Mouse (Mus musculus) G1E (cell line): ENCODE measurements around the gene Dlgap1. TPM values are rescaled to one million over a fixed set of nuclear protein-coding genes. Genes with fewer than 3 reads are reported as not detected.

Experiments used
- ATAC-seq: 2 replicates; pipeline ENCODE4 v1.8.0; 2016; ENCODE audit warnings: mild to moderate bottlenecking; ENCODE audit not compliant: insufficient number of reproducible peaks, poor library complexity, low FRiP score, severe bottlenecking; ENCODE audit errors: extremely low read depth
- DNase-seq: peaks from one replicate; pipeline ENCODE4 v3.0.0; 2012; ENCODE audit warnings: low spot score
- H3K27me3 ChIP-seq: 2 replicates; pipeline ENCODE4 v1.6.1; 2012; ENCODE audit warnings: mild to moderate bottlenecking, low read length, inconsistent platforms; ENCODE audit not compliant: insufficient read depth
- H3K36me3 ChIP-seq: replicated peaks from 2 replicates; pipeline ENCODE3; 2012; ENCODE audit warnings: mild to moderate bottlenecking, inconsistent platforms
- H3K4me1 ChIP-seq: 2 replicates; pipeline ENCODE4 v1.6.1; 2012; ENCODE audit warnings: low read depth, low read length, inconsistent platforms, mixed read lengths; ENCODE audit not compliant: insufficient read depth
- H3K4me3 ChIP-seq: 2 replicates; pipeline ENCODE4 v1.5.1; 2012; ENCODE audit warnings: low read depth, mild to moderate bottlenecking, inconsistent platforms, low read length, moderate library complexity, mixed read lengths
- H3K9me3 ChIP-seq: replicated peaks from 2 replicates; pipeline ENCODE4 v1.6.1; 2012; ENCODE audit warnings: inconsistent platforms
- CTCF ChIP-seq: IDR thresholded peaks from 2 replicates; pipeline ENCODE4 v1.5.1; 2012; ENCODE audit warnings: low read depth, low read length, inconsistent platforms, mixed read lengths
- GATA1 ChIP-seq: IDR thresholded peaks from 2 replicates; pipeline ENCODE4 v1.6.1; 2012; ENCODE audit warnings: borderline replicate concordance, low read length, inconsistent platforms, mixed read lengths
- GATA2 ChIP-seq: IDR thresholded peaks from 2 replicates; pipeline ENCODE4 v1.6.1; 2012; ENCODE audit warnings: low read depth, low read length, inconsistent platforms, borderline replicate concordance
- POLR2AphosphoS5 ChIP-seq: IDR thresholded peaks from 2 replicates; pipeline ENCODE4 v1.6.1; 2012; ENCODE audit warnings: low read depth, low read length, inconsistent platforms; ENCODE audit not compliant: insufficient replicate concordance
- TAL1 ChIP-seq: conservative IDR thresholded peaks from 2 replicates; pipeline ENCODE4 v1.6.1; 2012; ENCODE audit warnings: low read depth, low read length, inconsistent platforms, mixed read lengths
- polyA plus RNA-seq: library from polyadenylated mRNA; stranded (reverse); fragments of >175 nt; gene quantifications from 2 replicates; pipeline ENCODE4 v1.2.3, GENCODE M21; 2012
- total RNA-seq, 2 experiments: library from RNA; stranded (forward) in 1 of 2; stranded (reverse) in 1 of 2; fragments of 200-1000 nt in 1 of 2; fragments of >200 nt in 1 of 2; fragmentation: Nextera tagmentation in 1 of 2; gene quantifications; 2 replicates each; pipeline ENCODE4 v1.2.3; 2014 to 2017

The Dlgap1 gene
- total and polyA plus RNA-seq, 3 experiments = 0.22 TPM; not detected in 2

DNA sequence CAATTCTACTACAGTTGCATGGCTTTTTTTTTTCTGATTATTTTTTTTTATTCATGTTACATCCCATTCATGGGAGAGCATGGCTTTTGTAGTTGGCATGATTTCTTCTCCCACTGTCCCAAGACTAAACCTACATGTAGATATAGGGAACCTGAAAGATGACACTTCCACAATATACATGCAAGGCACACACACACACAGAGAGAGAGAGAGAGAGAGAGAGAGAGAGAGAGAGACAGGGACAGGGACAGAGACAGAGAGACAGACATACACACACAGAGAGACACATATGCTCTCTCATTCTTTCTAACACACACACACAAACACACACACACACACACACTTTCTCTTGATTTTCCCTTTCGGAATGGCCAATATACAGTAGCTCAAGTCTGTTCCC lies 395.1 kb downstream of the Dlgap1 start:
- H3K36me3 ChIP-seq = no peaks in the 10 kb centered on the region
- no peak for DNase-seq
- TF ChIP-seq CTCF = no peak
- TF ChIP-seq POLR2AphosphoS5 = no peak
- no peak for TF ChIP-seq GATA2
- no peak for TF ChIP-seq GATA1
- TF ChIP-seq TAL1 = no peak
- no peaks in the 10 kb centered on the region for H3K27me3 ChIP-seq
- ATAC-seq = no peak
- H3K4me3 ChIP-seq = no peak overlapping the region
- H3K9me3 ChIP-seq = peaks cover 15% of the 10 kb centered on the region
- H3K4me1 ChIP-seq = no peaks in the 10 kb centered on the region

- ATAC-seq (no peak), DNase-seq (no peak)
- no peaks in the 10 kb centered on the region for H3K4me1 ChIP-seq
- peaks cover 17% of the 10 kb centered on the region for H3K9me3 ChIP-seq
- no peak overlapping the region for H3K4me3 ChIP-seq
- no peaks in the 10 kb centered on the region for H3K27me3 ChIP-seq
- no peaks in the 10 kb centered on the region for H3K36me3 ChIP-seq
- TF ChIP-seq POLR2AphosphoS5 = no peak
- no peak for TF ChIP-seq GATA1
- TF ChIP-seq CTCF = no peak
- no peak for TF ChIP-seq TAL1
- TF ChIP-seq GATA2 = no peak
These were observed 400.3 kb downstream of the Dlgap1 start for GRCm38 (mm10) chr17:70369124-70369523.

- no peak for ATAC-seq
- Histone ChIP-seq H3K4me1 (no peaks in the 10 kb centered on the region), H3K4me3 (no peak overlapping the region), H3K27me3 (no peaks in the 10 kb centered on the region), H3K36me3 (no peaks in the 10 kb centered on the region), H3K9me3 (peaks cover 29% of the 10 kb centered on the region)
- DNase-seq = no peak
- TF ChIP-seq TAL1 = no peak
- no peak for TF ChIP-seq GATA2
These were observed 408.1 kb downstream of the Dlgap1 start for GRCm38 (mm10) chr17:70377020-70377419.

- Histone ChIP-seq H3K9me3 (peaks cover 38% of the 10 kb centered on the region), H3K27me3 (no peaks in the 10 kb centered on the region), H3K36me3 (no peaks in the 10 kb centered on the region), H3K4me1 (no peaks in the 10 kb centered on the region), H3K4me3 (no peak overlapping the region)
- ATAC-seq (no peak), DNase-seq (no peak)
- no peak for TF ChIP-seq CTCF
- TF ChIP-seq TAL1 = no peak
- TF ChIP-seq GATA1 = no peak
- no peak for TF ChIP-seq GATA2
- TF ChIP-seq POLR2AphosphoS5 = no peak
These were observed 419.6 kb downstream of the Dlgap1 start for GRCm38 (mm10) chr17:70388447-70388846.

DNA sequence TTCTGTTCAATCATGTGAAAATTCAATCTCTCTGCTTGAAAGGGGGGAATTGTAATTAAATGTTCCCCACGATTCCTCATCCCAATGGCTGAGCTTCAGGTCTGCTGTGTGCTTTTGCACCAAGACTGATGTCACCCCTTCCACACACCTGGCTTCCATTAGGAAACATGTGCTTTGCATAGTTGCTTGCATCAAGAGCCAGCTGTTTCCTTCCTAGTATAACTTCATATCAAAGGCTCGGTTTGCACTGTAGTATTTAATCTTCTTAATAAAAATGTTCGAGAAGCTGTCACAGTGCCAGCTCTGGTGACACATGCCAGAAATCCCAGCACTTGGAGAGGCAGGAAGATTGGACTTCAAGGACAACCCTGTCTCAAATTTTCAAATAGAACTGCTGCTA lies 428.3 kb downstream of the Dlgap1 start:
- peaks cover 50% of the 10 kb centered on the region for H3K9me3 ChIP-seq
- no peak overlapping the region for H3K4me3 ChIP-seq
- ATAC-seq (no peak), DNase-seq (no peak)
- no peaks in the 10 kb centered on the region for H3K36me3 ChIP-seq
- H3K4me1 ChIP-seq = no peaks in the 10 kb centered on the region
- TF ChIP-seq POLR2AphosphoS5 = no peak
- no peak for TF ChIP-seq TAL1
- no peak for TF ChIP-seq GATA1
- TF ChIP-seq GATA2 = no peak
- no peak for TF ChIP-seq CTCF
- no peaks in the 10 kb centered on the region for H3K27me3 ChIP-seq

DNA sequence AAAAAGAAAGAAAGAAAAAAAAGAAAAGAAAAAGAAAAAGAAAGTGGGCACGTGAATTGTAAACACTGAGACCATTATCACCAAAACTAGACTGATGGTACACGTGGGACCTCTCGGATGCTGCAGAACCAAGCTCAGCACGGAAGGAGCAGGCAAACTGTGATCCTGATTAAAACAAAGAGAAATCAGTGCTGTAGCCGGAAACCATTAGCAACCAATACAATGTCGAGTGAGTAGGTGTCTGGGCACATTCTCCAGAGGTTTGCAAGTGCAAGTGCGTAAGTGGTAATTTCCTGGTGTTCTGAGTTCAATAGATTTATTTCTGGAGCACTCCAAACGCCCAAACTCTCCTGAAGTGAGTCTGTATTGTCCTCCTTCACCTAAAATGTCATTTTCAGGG lies 428.8 kb downstream of the Dlgap1 start:
- H3K36me3 ChIP-seq = no peaks in the 10 kb centered on the region
- no peak for TF ChIP-seq GATA2
- no peak for TF ChIP-seq TAL1
- peaks cover 48% of the 10 kb centered on the region for H3K9me3 ChIP-seq
- H3K27me3 ChIP-seq = no peaks in the 10 kb centered on the region
- DNase-seq (no peak), ATAC-seq (no peak)
- no peaks in the 10 kb centered on the region for H3K4me1 ChIP-seq
- no peak overlapping the region for H3K4me3 ChIP-seq

DNA sequence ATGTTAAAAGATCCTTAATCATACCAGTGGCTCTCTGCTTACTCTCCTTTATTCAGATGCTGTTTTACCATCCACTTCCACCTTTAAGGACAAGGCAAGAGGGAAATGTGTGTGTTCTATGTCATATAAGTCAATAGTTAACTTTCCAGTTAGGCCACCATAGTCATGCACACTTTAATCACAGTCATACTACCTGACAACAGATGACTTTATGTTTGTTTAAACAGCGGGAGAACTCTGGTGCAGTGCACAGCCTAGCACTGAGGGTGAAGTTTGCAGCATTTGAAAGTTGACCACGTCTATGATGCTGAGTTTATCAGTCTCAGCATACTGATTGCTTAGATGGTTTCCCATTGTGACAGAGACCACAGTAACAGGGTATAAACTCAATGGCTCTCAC lies 433.0 kb downstream of the Dlgap1 start:
- TF ChIP-seq TAL1 = no peak
- TF ChIP-seq CTCF = no peak
- TF ChIP-seq GATA2 = no peak
- no peak for TF ChIP-seq POLR2AphosphoS5
- Histone ChIP-seq H3K9me3 (peaks cover 42% of the 10 kb centered on the region), H3K4me3 (no peak overlapping the region), H3K36me3 (no peaks in the 10 kb centered on the region), H3K27me3 (no peaks in the 10 kb centered on the region), H3K4me1 (no peaks in the 10 kb centered on the region)
- ATAC-seq = no peak
- DNase-seq = no peak
